Mouse (Mus musculus) gastrocnemius, postnatal 25 days (tissue): ENCODE measurements around the gene Kcnj13. TPM values are rescaled to one million over a fixed set of nuclear protein-coding genes. Genes with fewer than 3 reads are reported as not detected.

Experiments
- DNase-seq: peaks from one replicate; pipeline ENCODE4 v3.0.0; 2022
- long read RNA-seq, 2 experiments: library from polyadenylated mRNA; stranded (forward); transcript quantifications; one replicate each; pipeline ENCODE4 v2.0.0; 2021
- total RNA-seq, 2 experiments: library from RNA; stranded (reverse); gene quantifications; 1 replicate in 1 of 2; 2 replicates in 1 of 2; pipeline ENCODE4 v1.2.3; 2021

Gene Kcnj13
- not detected for total RNA-seq
- long read RNA-seq, experiment 1, partial matches to known transcripts, result 0 of 2 reads
- long read RNA-seq, experiment 1, other reads (novel, unspliced or antisense), result 1 of 2 reads
- long read RNA-seq, experiment 2, result 0 reads

- DNase-seq, result no peak
Observed at GRCm38 (mm10) chr1:87394594-87394993, at the start of gene Kcnj13. Kcnj13 (minus strand) TSS chr1:87394729.

- no peak for DNase-seq
Observed at GRCm38 (mm10) chr1:87436583-87436982, 42.1 kb upstream of the Kcnj13 start.

GRCm38 (mm10) chr1:87435125-87435524 is 40.6 kb upstream of the Kcnj13 start:
- no peak for DNase-seq

GRCm38 (mm10) chr1:87418733-87419132 is 24.2 kb upstream of the Kcnj13 start:
- no peak for DNase-seq

GRCm38 (mm10) chr1:87409380-87409779 is 14.9 kb upstream of the Kcnj13 start:
- no peak for DNase-seq

- DNase-seq, result no peak
Observed at GRCm38 (mm10) chr1:87406012-87406411, 11.5 kb upstream of the Kcnj13 start.

GRCm38 (mm10) chr1:87404710-87405109 is 10.2 kb upstream of the Kcnj13 start:
- DNase-seq, result no peak

- DNase-seq, result no peak
Observed at GRCm38 (mm10) chr1:87396923-87397586, 2.5 kb upstream of the Kcnj13 start.

GRCm38 (mm10) chr1:87393444-87394195 is 909 bp downstream of the Kcnj13 start:
- DNase-seq, result no peak

- no peak for DNase-seq
Observed at GRCm38 (mm10) chr1:87386436-87387092, 8.0 kb downstream of the Kcnj13 start.

- no peak for DNase-seq
Observed at GRCm38 (mm10) chr1:87381152-87381551, 13.4 kb downstream of the Kcnj13 start.

GRCm38 (mm10) chr1:87379919-87380318 is 14.6 kb downstream of the Kcnj13 start:
- no peak for DNase-seq

GRCm38 (mm10) chr1:87378024-87378560 is 16.4 kb downstream of the Kcnj13 start:
- DNase-seq, result no peak

- DNase-seq, result no peak
Observed at GRCm38 (mm10) chr1:87360276-87360675, 34.3 kb downstream of the Kcnj13 start.

GRCm38 (mm10) chr1:87350576-87350975 is 44.0 kb downstream of the Kcnj13 start:
- DNase-seq, result no peak

Other genes with a start within 250 kb of the Kcnj13 start
- gene Ecel1, start 238.2 kb downstream of the Kcnj13 start, total RNA-seq, result not detected
- not detected for gene Prss56, start 211.4 kb downstream of the Kcnj13 start, total RNA-seq
- 1 to 10 TPM; 2.1 to 3.5 TPM for gene Chrnd, start 204.1 kb downstream of the Kcnj13 start, total RNA-seq
- gene Chrng, start 190.1 kb downstream of the Kcnj13 start, total RNA-seq, result 1 to 10 TPM in 1 of 2 experiments, under 1 TPM in 1; 0.15 to 1.4 TPM
- 10 to 100 TPM; 49.6 to 51.7 TPM for gene Eif4e2, start 180.8 kb downstream of the Kcnj13 start, total RNA-seq
- 1 to 10 TPM; 6.4 to 8.5 TPM for gene Efhd1, start 130.4 kb downstream of the Kcnj13 start, total RNA-seq
- gene Gigyf2, start 67.7 kb downstream of the Kcnj13 start, total RNA-seq, result 10 to 100 TPM; 31.6 to 34.7 TPM
- not detected for gene Snorc, start 75.5 kb upstream of the Kcnj13 start, total RNA-seq
- gene Neu2, start 115.2 kb upstream of the Kcnj13 start, total RNA-seq, result 10 to 100 TPM; 15.8 to 18.7 TPM
- under 1 TPM; 0.28 to 0.35 TPM for gene Ngef, start 179.1 kb upstream of the Kcnj13 start, total RNA-seq
- gene Inpp5d, start 225.6 kb upstream of the Kcnj13 start, total RNA-seq, result 1 to 10 TPM; 1.9 to 5.3 TPM